Mouse (Mus musculus) neural tube, embryonic 14.5 days (tissue): ENCODE results near the gene Masp1. TPM values are rescaled to one million over a fixed set of nuclear protein-coding genes. Genes with fewer than 3 reads are reported as not detected.

Experiments used
- ATAC-seq: fragments of 200-750 bp; cut with Nextera tagmentation; 2 replicates; pipeline ENCODE4 v1.8.0; 2017; ENCODE audit warnings: low read depth, mild to moderate bottlenecking, moderate TSS enrichment, moderate library complexity
- H3K27ac ChIP-seq: fragments of 300-500 bp; sonication (generic); 2 replicates; pipeline ENCODE4 v1.5.1; 2014; ENCODE audit warnings: low read depth, mild to moderate bottlenecking, control low read depth, low read length, moderate library complexity, mixed read lengths
- H3K27me3 ChIP-seq: fragments of 300-500 bp; sonication (generic); 2 replicates; pipeline ENCODE4 v1.6.1; 2014; ENCODE audit warnings: low read length; ENCODE audit not compliant: control insufficient read depth, insufficient read depth
- H3K36me3 ChIP-seq: fragments of 300-500 bp; sonication (generic); 2 replicates; pipeline ENCODE4 v1.6.1; 2014; ENCODE audit warnings: low read length, mixed read lengths; ENCODE audit not compliant: control insufficient read depth, insufficient read depth
- H3K4me1 ChIP-seq: fragments of 300-500 bp; sonication (generic); 2 replicates; pipeline ENCODE4 v1.6.1; 2014; ENCODE audit warnings: low read length; ENCODE audit not compliant: control insufficient read depth, insufficient read depth
- H3K4me2 ChIP-seq: fragments of 300-500 bp; sonication (generic); 2 replicates; pipeline ENCODE4 v1.6.1; 2014; ENCODE audit warnings: mild to moderate bottlenecking, low read depth, low read length, control low read depth
- H3K4me3 ChIP-seq: fragments of 300-500 bp; sonication (generic); 2 replicates; pipeline ENCODE4 v1.5.1; 2014; ENCODE audit warnings: low read depth, low read length, control low read depth, mixed read lengths
- H3K9ac ChIP-seq: fragments of 300-500 bp; sonication (generic); replicated peaks from 2 replicates; pipeline ENCODE4 v1.6.1; 2014; ENCODE audit warnings: low read depth, mild to moderate bottlenecking, control low read depth, low read length, mixed read lengths
- H3K9me3 ChIP-seq: fragments of 300-500 bp; sonication (generic); 2 replicates; pipeline ENCODE4 v1.6.1; 2016; ENCODE audit warnings: low read length; ENCODE audit not compliant: control insufficient read depth
- WGBS: fragments of 180-500 bp; shearing (Covaris S2); extraction: QIAGEN DNeasy Blood & Tissue Kit; methylation state at CpG from one replicate; pipeline ENCODE4 v1.1.7; 2014; 5-methylcytosine and 5-hydroxymethylcytosine counted together
- polyA plus RNA-seq: library from polyadenylated mRNA; unstranded; fragments of >200 nt; fragmentation: Nextera tagmentation; extraction: Ambion mirVana; gene quantifications from 2 replicates; pipeline ENCODE4 v1.2.1, GENCODE M21; 2014

The Masp1 gene
- polyA plus RNA-seq, 1 experiment from 2014 or later, result 35.6 TPM

GRCm38 (mm10) chr16:23542866-23543265 is 22.3 kb upstream of the Masp1 start:
- WGBS, result 76% methylated on average over 4 of the region's 4 CpGs
- no peak overlapping the region for H3K9ac ChIP-seq
- no peak for ATAC-seq
- H3K27ac ChIP-seq, result no peak overlapping the region
- no peaks in the 10 kb centered on the region for H3K9me3 ChIP-seq
- H3K4me1 ChIP-seq, result no peaks in the 10 kb centered on the region
- H3K4me3 ChIP-seq, result no peak overlapping the region
- H3K4me2 ChIP-seq, result no peak overlapping the region
- H3K27me3 ChIP-seq, result no peaks in the 10 kb centered on the region
- H3K36me3 ChIP-seq, result no peaks in the 10 kb centered on the region

- Histone ChIP-seq H3K27ac (no peak overlapping the region), H3K9me3 (no peaks in the 10 kb centered on the region), H3K27me3 (no peaks in the 10 kb centered on the region), H3K36me3 (no peaks in the 10 kb centered on the region), H3K4me3 (no peak overlapping the region), H3K4me2 (no peak overlapping the region), H3K9ac (no peak overlapping the region), H3K4me1 (no peaks in the 10 kb centered on the region)
- no peak for ATAC-seq
- WGBS, result 69% methylated on average over 4 of the region's 4 CpGs
These were observed 20.4 kb upstream of the Masp1 start for GRCm38 (mm10) chr16:23541046-23541445.

DNA sequence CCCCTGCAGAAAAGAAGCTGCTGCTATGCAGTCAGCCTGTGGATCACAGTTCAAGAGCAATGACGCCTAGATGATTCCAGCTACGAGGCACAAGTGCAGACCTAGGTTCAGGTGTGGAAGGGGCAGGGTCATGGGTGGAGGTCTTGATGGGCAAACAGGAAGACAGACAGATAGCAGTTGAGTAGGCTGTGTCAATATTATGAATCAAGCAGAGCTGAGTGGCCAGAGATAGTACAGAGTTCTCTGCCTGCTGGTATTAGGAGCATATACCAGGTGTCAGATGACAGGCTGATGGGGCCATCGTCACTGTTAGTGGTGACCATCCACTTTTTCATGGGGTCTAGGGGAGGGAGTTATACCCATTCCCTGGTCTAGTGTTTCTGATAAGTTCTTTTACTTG is 13.1 kb upstream of the Masp1 start:
- no peaks in the 10 kb centered on the region for H3K9me3 ChIP-seq
- WGBS, result 88% methylated on average over 3 of the region's 3 CpGs
- no peak overlapping the region for H3K4me3 ChIP-seq

DNA sequence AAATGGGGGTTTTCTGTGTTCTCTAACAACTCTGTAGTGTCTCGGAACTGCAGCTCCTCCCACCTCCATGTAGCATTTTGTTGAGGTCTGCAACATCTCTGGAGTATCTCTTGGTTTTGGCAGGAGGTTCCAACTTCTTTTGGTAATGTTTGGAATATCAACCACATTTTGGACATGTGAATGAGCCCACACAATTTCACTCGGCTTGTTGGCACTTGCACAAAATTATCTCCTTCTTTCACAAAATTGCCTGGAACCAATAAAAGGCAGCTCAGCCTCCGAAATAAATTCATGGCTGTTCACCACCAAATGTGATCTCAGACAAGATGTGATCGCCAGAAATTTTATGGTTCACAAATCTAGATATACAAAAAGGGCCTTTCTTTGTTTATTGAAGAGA is 8.6 kb upstream of the Masp1 start:
- Histone ChIP-seq H3K4me1 (no peaks in the 10 kb centered on the region), H3K9ac (no peak overlapping the region), H3K36me3 (no peaks in the 10 kb centered on the region), H3K9me3 (no peaks in the 10 kb centered on the region), H3K4me2 (no peak overlapping the region), H3K4me3 (no peak overlapping the region), H3K27ac (no peak overlapping the region), H3K27me3 (no peaks in the 10 kb centered on the region)
- 80% methylated on average over 4 of the region's 4 CpGs for WGBS
- no peak for ATAC-seq

More for the DNA sequence above, 13.1 kb upstream of the Masp1 start:
- H3K27me3 ChIP-seq, result no peaks in the 10 kb centered on the region
- H3K9ac ChIP-seq, result no peak overlapping the region
- no peaks in the 10 kb centered on the region for H3K36me3 ChIP-seq
- no peaks in the 10 kb centered on the region for H3K4me1 ChIP-seq
- ATAC-seq, result no peak
- no peak overlapping the region for H3K27ac ChIP-seq
- H3K4me2 ChIP-seq, result no peak overlapping the region

GRCm38 (mm10) chr16:23522081-23522480 is 1.5 kb upstream of the Masp1 start:
- WGBS, result 73% methylated on average over 5 of the region's 5 CpGs
- no peak overlapping the region for H3K27ac ChIP-seq
- H3K4me1 ChIP-seq, result peaks cover 24% of the 10 kb centered on the region
- no peak overlapping the region for H3K4me2 ChIP-seq
- H3K36me3 ChIP-seq, result no peaks in the 10 kb centered on the region
- no peak overlapping the region for H3K9ac ChIP-seq
- no peaks in the 10 kb centered on the region for H3K9me3 ChIP-seq
- no peaks in the 10 kb centered on the region for H3K27me3 ChIP-seq
- H3K4me3 ChIP-seq, result no peak overlapping the region
- ATAC-seq, result no peak

GRCm38 (mm10) chr16:23521092-23521491 is 477 bp upstream of the Masp1 start:
- peak; percentile 9; the same call in 1 of the 2 replicates for ATAC-seq
- Histone ChIP-seq H3K27ac (peak overlapping the region; percentile 91), H3K27me3 (no peaks in the 10 kb centered on the region), H3K9me3 (no peaks in the 10 kb centered on the region), H3K4me1 (peaks cover 28% of the 10 kb centered on the region), H3K4me2 (peak overlapping the region; percentile 64; the same call in 1 of the 2 replicates), H3K9ac (peak overlapping the region; percentile 69), H3K4me3 (0 out of 2 replicates have a peak overlapping the region, but pooled peaks have one; percentile 42), H3K36me3 (no peaks in the 10 kb centered on the region)
- WGBS, result 7% methylated on average over 5 of the region's 5 CpGs

DNA sequence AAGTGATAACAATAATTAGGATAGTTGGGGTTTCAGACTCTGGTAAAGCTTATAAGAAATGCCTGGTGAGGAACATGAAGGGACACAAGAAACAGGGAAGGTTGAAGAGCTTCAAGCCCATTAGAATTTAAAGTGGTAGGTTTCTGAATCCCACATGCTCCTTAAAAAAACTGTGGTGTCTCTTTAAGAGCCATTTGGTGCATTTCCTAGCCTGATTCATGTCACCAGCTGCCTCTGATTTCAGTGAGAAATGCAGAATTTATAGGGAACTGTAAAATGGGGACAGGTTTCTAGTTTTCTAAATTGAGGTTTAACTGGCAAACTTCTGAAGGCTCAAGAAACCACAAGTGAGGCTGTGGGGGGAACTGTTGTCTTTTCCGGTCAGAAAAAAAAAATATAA is 844 bp downstream of the Masp1 start:
- no peaks in the 10 kb centered on the region for H3K27me3 ChIP-seq
- ATAC-seq, result no peak
- H3K4me3 ChIP-seq, result peak overlapping the region; percentile 42
- peak overlapping the region; percentile 64 for H3K4me2 ChIP-seq
- peak overlapping the region; percentile 69 for H3K9ac ChIP-seq
- no peaks in the 10 kb centered on the region for H3K36me3 ChIP-seq
- 22% methylated on average over 1 of the region's 1 CpGs for WGBS
- H3K4me1 ChIP-seq, result peaks cover 28% of the 10 kb centered on the region
- no peaks in the 10 kb centered on the region for H3K9me3 ChIP-seq
- peak overlapping the region; percentile 91 for H3K27ac ChIP-seq

GRCm38 (mm10) chr16:23518567-23519369 is 1.8 kb downstream of the Masp1 start:
- Histone ChIP-seq H3K4me1 (peaks cover 28% of the 10 kb centered on the region), H3K9ac (no peak overlapping the region), H3K9me3 (no peaks in the 10 kb centered on the region), H3K27me3 (no peaks in the 10 kb centered on the region), H3K4me3 (peak overlapping the region; percentile 42), H3K27ac (peak overlapping the region; percentile 36; the same call in 1 of the 2 replicates), H3K36me3 (no peaks in the 10 kb centered on the region), H3K4me2 (peak overlapping the region; percentile 64)
- 43% methylated on average over 10 of the region's 10 CpGs for WGBS
- peak; percentile 22; the same call in 1 of the 2 replicates for ATAC-seq

DNA sequence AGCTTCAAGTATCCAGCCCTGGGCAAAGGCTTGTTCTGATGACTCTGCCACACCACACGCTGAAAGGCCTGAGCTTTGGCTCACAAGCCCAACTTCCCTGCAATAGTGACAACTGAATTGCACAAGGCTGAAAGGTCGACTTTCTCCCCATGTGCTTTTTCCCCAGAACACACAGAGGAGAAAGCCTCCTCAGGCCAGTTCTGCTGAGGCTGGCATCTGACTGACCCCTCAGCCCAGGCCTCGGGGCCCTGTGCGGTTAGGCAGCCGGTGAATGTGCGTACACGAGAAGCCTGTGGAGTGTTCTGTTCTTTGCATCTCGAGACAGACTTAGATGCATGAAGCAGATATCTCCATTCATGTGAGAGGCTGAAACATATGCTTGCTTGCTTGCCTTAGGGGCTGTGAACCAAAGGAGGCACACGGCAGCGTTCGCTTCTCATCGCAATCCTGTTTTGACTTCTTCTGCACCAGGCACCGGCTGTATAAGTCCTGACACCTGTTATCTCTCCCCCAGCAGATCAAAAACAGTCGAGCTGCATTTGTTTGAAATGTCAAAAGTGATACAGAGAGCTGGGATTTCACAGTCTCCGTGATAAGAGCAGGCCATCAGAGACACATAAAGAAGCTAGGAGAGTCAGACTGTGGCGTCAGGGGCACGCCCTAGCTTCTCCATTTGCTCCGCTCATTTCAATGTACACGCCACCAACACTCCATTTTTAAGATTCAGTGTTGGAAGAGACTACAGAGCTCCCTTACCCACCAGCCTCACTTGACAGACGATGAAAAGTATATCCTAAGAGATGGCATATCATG is 2.7 kb downstream of the Masp1 start:
- H3K27ac ChIP-seq, result peak overlapping the region; percentile 40
- 0 out of 2 replicates have a peak overlapping the region, but pooled peaks have one; percentile 13 for H3K9ac ChIP-seq
- peak; percentile 7; the same call in 1 of the 2 replicates for ATAC-seq
- H3K4me2 ChIP-seq, result peak overlapping the region; percentile 64
- H3K36me3 ChIP-seq, result no peaks in the 10 kb centered on the region
- no peaks in the 10 kb centered on the region for H3K9me3 ChIP-seq
- peaks cover 26% of the 10 kb centered on the region for H3K4me1 ChIP-seq
- WGBS, result 51% methylated on average over 20 of the region's 20 CpGs
- no peaks in the 10 kb centered on the region for H3K27me3 ChIP-seq
- peak overlapping the region; percentile 42 for H3K4me3 ChIP-seq
